Mouse (Mus musculus): ENCODE data around the gene Cabp1. TPM values are rescaled to one million over a fixed set of nuclear protein-coding genes. Genes with fewer than 3 reads are reported as not detected.
A peak's percentile ranks its signal among the peaks of the same experiment; 100 is the strongest.
"Not testable (repeated sequence)": the region's sequence is repeated elsewhere in the genome, so short reads cannot be mapped to it uniquely, and the experiment has no call there.

Gene Cabp1
- total RNA-seq, 2 experiments from 2014 or later: 1.2 to 1.3 TPM

- intact Hi-C loops (cut with DNase I; ENCODE audit: low total_unique reads): no loop called here
These were observed 35.9 kb downstream of the Cabp1 start, which contains the start of gene Mlec for GRCm38 (mm10) chr5:115158040-115158983. Gene Mlec, minus strand, starts transcription at chr5:115158179.

GRCm38 (mm10) chr5:115156933-115157589 is 37.1 kb downstream of the Cabp1 start:
- no peak for DNase-seq
- intact Hi-C loops (cut with DNase I; ENCODE audit: low total_unique reads): no loop called here

More at GRCm38 (mm10) chr5:115158040-115158983, 35.9 kb downstream of the Cabp1 start, which contains the start of gene Mlec:
- DNase-seq: peak; percentile 99

GRCm38 (mm10) chr5:115156401-115156800 is 37.8 kb downstream of the Cabp1 start:
- intact Hi-C loops (cut with DNase I; ENCODE audit: low total_unique reads): no loop called here
- no peak for DNase-seq

- DNase-seq: no peak
- intact Hi-C loops (cut with DNase I; ENCODE audit: low total_unique reads): no loop called here
These were observed 38.4 kb downstream of the Cabp1 start for GRCm38 (mm10) chr5:115155831-115156230.

- intact Hi-C loops (cut with DNase I; ENCODE audit: low total_unique reads): no loop called here
- DNase-seq: no peak
These were observed 39.0 kb downstream of the Cabp1 start for GRCm38 (mm10) chr5:115155156-115155631.

- intact Hi-C loops (cut with DNase I; ENCODE audit: low total_unique reads): no loop called here
- DNase-seq: no peak
These were observed 41.8 kb downstream of the Cabp1 start for GRCm38 (mm10) chr5:115152132-115152956.

- DNase-seq: no peak
- intact Hi-C loops (cut with DNase I; ENCODE audit: low total_unique reads): no loop called here
These were observed 42.7 kb downstream of the Cabp1 start for GRCm38 (mm10) chr5:115151457-115151856.

- no peak for DNase-seq
- intact Hi-C loops (cut with DNase I; ENCODE audit: low total_unique reads): no loop called here
These were observed 43.2 kb downstream of the Cabp1 start for GRCm38 (mm10) chr5:115150991-115151390.

GRCm38 (mm10) chr5:115149675-115150459 is 44.3 kb downstream of the Cabp1 start:
- intact Hi-C loops (cut with DNase I; ENCODE audit: low total_unique reads): no loop called here
- no peak for DNase-seq

GRCm38 (mm10) chr5:115148872-115149271 is 45.3 kb downstream of the Cabp1 start:
- DNase-seq; intact Hi-C loops (cut with DNase I; ENCODE audit: low total_unique reads): not testable (repeated sequence)

GRCm38 (mm10) chr5:115148378-115148777 is 45.8 kb downstream of the Cabp1 start:
- no peak for DNase-seq
- intact Hi-C loops (cut with DNase I; ENCODE audit: low total_unique reads): no loop called here

- DNase-seq: no peak
- intact Hi-C loops (cut with DNase I; ENCODE audit: low total_unique reads): no loop called here
These were observed 46.8 kb downstream of the Cabp1 start for GRCm38 (mm10) chr5:115147388-115147787.

- intact Hi-C loops (cut with DNase I; ENCODE audit: low total_unique reads): no loop called here
- DNase-seq: peak; percentile 64
These were observed 47.4 kb downstream of the Cabp1 start for GRCm38 (mm10) chr5:115146747-115147130.

- no peak for DNase-seq
- intact Hi-C loops (cut with DNase I; ENCODE audit: low total_unique reads): no loop called here
These were observed 48.0 kb downstream of the Cabp1 start for GRCm38 (mm10) chr5:115145976-115146746.

- DNase-seq: no peak
- intact Hi-C loops (cut with DNase I; ENCODE audit: low total_unique reads): no loop called here
These were observed 48.8 kb downstream of the Cabp1 start for GRCm38 (mm10) chr5:115145253-115145968.

- intact Hi-C loops (cut with DNase I; ENCODE audit: low total_unique reads): no loop called here
- DNase-seq: no peak
These were observed 49.7 kb downstream of the Cabp1 start for GRCm38 (mm10) chr5:115144471-115144870.

GRCm38 (mm10) chr5:115143552-115143951 is 50.6 kb downstream of the Cabp1 start:
- intact Hi-C loops (cut with DNase I; ENCODE audit: low total_unique reads): no loop called here
- peak; percentile 47 for DNase-seq
